Mouse (Mus musculus) C2C12 (cell line): ENCODE results near the gene Ifitm7. TPM values are rescaled to one million over a fixed set of nuclear protein-coding genes. Genes with fewer than 3 reads are reported as not detected.
A peak's percentile ranks its signal among the peaks of the same experiment; 100 is the strongest.
"Not testable (repeated sequence)": the region's sequence is repeated elsewhere in the genome, so short reads cannot be mapped to it uniquely, and the experiment has no call there.

Experiments used
- H3K27me3 ChIP-seq: one replicate; pipeline ENCODE4 v1.6.1; 2011; ENCODE audit not compliant: control insufficient read depth, insufficient read depth, insufficient read length
- H3K36me3 ChIP-seq: one replicate; pipeline ENCODE4 v1.6.1; 2011; ENCODE audit not compliant: control insufficient read depth, insufficient read depth
- H3K4me3 ChIP-seq: one replicate; pipeline ENCODE4 v1.5.1; 2011; ENCODE audit warnings: mild to moderate bottlenecking, control low read depth; ENCODE audit not compliant: poor library complexity, insufficient read depth, severe bottlenecking
- H3K79me2 ChIP-seq: one replicate; pipeline ENCODE4 v1.6.1; 2011; ENCODE audit not compliant: control insufficient read depth, insufficient read depth
- H3K79me3 ChIP-seq: one replicate; pipeline ENCODE4 v1.6.1; 2011; ENCODE audit warnings: low read depth, control low read depth
- H3ac ChIP-seq: one replicate; pipeline ENCODE3; 2011; ENCODE audit warnings: low read depth; ENCODE audit not compliant: control insufficient read depth, insufficient read length
- CEBPB ChIP-seq: IDR thresholded peaks from one replicate; pipeline ENCODE4 v1.6.1; 2011; ENCODE audit warnings: low read depth, mild to moderate bottlenecking, control low read depth, moderate library complexity
- CTCF ChIP-seq: IDR thresholded peaks from one replicate; pipeline ENCODE4 v1.5.1; 2011; ENCODE audit not compliant: control insufficient read depth, insufficient read depth, insufficient read length
- FOSL1 ChIP-seq: IDR thresholded peaks from one replicate; pipeline ENCODE4 v1.8.0; 2011; ENCODE audit warnings: mild to moderate bottlenecking, low read length; ENCODE audit not compliant: poor library complexity, insufficient read depth, severe bottlenecking
- MAX ChIP-seq: IDR thresholded peaks from one replicate; pipeline ENCODE4 v1.6.1; 2011; ENCODE audit warnings: mild to moderate bottlenecking, control low read depth
- MYOD1 ChIP-seq: IDR thresholded peaks from one replicate; pipeline ENCODE4 v1.6.1; 2011; ENCODE audit warnings: low read depth; ENCODE audit not compliant: control insufficient read depth, insufficient read length
- MYOG ChIP-seq: IDR thresholded peaks from one replicate; pipeline ENCODE4 v1.6.1; 2011; ENCODE audit not compliant: control insufficient read depth, insufficient read length; ENCODE audit errors: extremely low read depth
- USF1 ChIP-seq: IDR thresholded peaks from one replicate; pipeline ENCODE4 v1.6.1; 2011; ENCODE audit warnings: low read depth, mild to moderate bottlenecking, control low read depth, moderate library complexity
- polyA plus RNA-seq: library from polyadenylated mRNA; unstranded; fragments of >200 nt; fragmentation: generic; extraction: Trizol; gene quantifications from one replicate; pipeline ENCODE4 v1.2.1, GENCODE M21; 2012; ENCODE audit warnings: missing spikeins

The Ifitm7 gene
- polyA plus RNA-seq, 1 experiment = not detected

GRCm38 (mm10) chr16:13992518-13993248 lies 6.0 kb upstream of the Ifitm7 start:
- no peak for TF ChIP-seq MAX
- no peak for TF ChIP-seq CTCF
- peak; percentile 10 for TF ChIP-seq CEBPB
- no peak for TF ChIP-seq USF1
- TF ChIP-seq MYOD1 = peak; percentile 91
- TF ChIP-seq FOSL1 = peak; percentile 42
- TF ChIP-seq MYOG = no peak

GRCm38 (mm10) chr16:13986197-13986573 lies 503 bp downstream of the Ifitm7 start:
- TF ChIP-seq FOSL1 (no peak), USF1 (no peak), MAX (no peak), MYOG (no peak), CEBPB (no peak), MYOD1 (no peak), CTCF (no peak)
- Histone ChIP-seq H3K79me3 (no peaks in the 10 kb centered on the region), H3K36me3 (no peaks in the 10 kb centered on the region)

More at GRCm38 (mm10) chr16:13992518-13993248, 6.0 kb upstream of the Ifitm7 start:
- Histone ChIP-seq H3K27me3 (no peaks in the 10 kb centered on the region), H3K4me3 (no peak overlapping the region), H3ac (no peak overlapping the region), H3K79me3 (no peaks in the 10 kb centered on the region), H3K79me2 (no peaks in the 10 kb centered on the region), H3K36me3 (no peaks in the 10 kb centered on the region)

GRCm38 (mm10) chr16:13983161-13983560 lies 3.5 kb downstream of the Ifitm7 start:
- Histone ChIP-seq H3K79me3 (no peaks in the 10 kb centered on the region), H3K79me2 (no peaks in the 10 kb centered on the region), H3K36me3 (no peaks in the 10 kb centered on the region), H3ac (no peak overlapping the region), H3K27me3 (no peaks in the 10 kb centered on the region), H3K4me3 (no peak overlapping the region)
- TF ChIP-seq CTCF (no peak), FOSL1 (no peak), CEBPB (no peak), MYOD1 (no peak), MYOG (no peak), USF1 (no peak), MAX (no peak)

More at GRCm38 (mm10) chr16:13986197-13986573, 503 bp downstream of the Ifitm7 start:
- no peak overlapping the region for H3K4me3 ChIP-seq
- no peak overlapping the region for H3ac ChIP-seq
- no peaks in the 10 kb centered on the region for H3K79me2 ChIP-seq
- no peaks in the 10 kb centered on the region for H3K27me3 ChIP-seq

GRCm38 (mm10) chr16:13981726-13982125 lies 5.0 kb downstream of the Ifitm7 start:
- H3K36me3 ChIP-seq, H3K79me3 ChIP-seq, H3ac ChIP-seq, H3K27me3 ChIP-seq, H3K79me2 ChIP-seq, H3K4me3 ChIP-seq: not testable (repeated sequence)

GRCm38 (mm10) chr16:13977026-13977425 lies 9.7 kb downstream of the Ifitm7 start:
- H3K36me3 ChIP-seq, H3K27me3 ChIP-seq, H3K4me3 ChIP-seq, H3K79me2 ChIP-seq, H3K79me3 ChIP-seq, H3ac ChIP-seq: not testable (repeated sequence)

GRCm38 (mm10) chr16:13976358-13976896 lies 10.3 kb downstream of the Ifitm7 start:
- H3K4me3 ChIP-seq, H3K36me3 ChIP-seq, H3ac ChIP-seq: not testable (repeated sequence)

More at GRCm38 (mm10) chr16:13976358-13976896, 10.3 kb downstream of the Ifitm7 start:
- H3K27me3 ChIP-seq, H3K79me2 ChIP-seq, H3K79me3 ChIP-seq: not testable (repeated sequence)
